Mouse (Mus musculus): ENCODE measurements around the gene Gm5868.
"Not testable (repeated sequence)": the region's sequence is repeated elsewhere in the genome, so short reads cannot be mapped to it uniquely, and the experiment has no call there.

Gm5868 gene

DNA sequence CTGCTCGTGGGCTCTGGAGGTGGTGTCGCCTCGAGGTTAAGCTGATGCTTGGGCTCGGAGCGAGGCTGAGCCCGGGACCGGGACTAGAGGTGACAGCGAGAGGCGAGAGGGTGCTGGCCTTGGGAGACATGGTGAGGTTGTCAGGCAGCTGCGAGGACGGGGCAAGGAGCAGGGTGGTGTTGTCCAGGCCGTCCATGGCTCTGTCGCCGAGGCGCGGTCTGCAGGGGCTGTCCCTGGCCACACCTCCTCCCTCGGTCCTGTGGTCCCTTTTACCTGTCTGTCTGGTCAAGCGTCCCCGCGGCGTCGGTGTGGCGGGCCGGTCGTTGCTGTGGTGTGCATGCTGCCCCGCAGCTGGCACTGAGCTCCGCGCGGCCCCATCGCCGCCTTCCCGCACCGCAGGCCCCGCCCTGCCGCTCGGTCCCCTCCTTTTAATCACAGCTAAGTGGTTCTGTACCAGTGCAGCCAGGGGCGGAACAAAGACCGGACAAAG is at the start of gene Gm5868:
Gene Gm5868 (minus strand): TSS at position 360 of the 490 bp plus-strand sequence.
- no peak for DNase-seq (ENCODE audit: low spot score in 2 of 2)

DNA sequence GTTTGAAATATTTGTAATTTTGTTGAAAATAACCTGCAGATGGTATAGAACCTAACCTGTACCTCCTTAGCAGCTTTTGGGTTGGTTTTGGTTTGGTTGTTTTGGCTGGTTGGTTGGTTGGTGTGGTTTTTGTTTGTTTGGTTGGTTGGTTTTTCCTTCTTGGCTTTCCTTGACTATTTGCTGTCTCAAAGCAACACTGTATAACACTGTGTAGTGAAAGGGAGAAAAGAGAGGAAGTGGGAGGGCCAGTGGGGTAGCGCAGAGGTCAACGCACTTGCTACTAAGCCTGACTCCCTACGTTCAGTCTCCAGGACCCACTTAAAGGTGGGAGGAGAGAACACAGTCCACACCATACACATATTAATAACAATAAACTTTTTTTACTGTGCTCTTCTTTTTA is 49.2 kb upstream of the Gm5868 start:
- DNase-seq (ENCODE audit: low spot score in 2 of 2): no peak

DNA sequence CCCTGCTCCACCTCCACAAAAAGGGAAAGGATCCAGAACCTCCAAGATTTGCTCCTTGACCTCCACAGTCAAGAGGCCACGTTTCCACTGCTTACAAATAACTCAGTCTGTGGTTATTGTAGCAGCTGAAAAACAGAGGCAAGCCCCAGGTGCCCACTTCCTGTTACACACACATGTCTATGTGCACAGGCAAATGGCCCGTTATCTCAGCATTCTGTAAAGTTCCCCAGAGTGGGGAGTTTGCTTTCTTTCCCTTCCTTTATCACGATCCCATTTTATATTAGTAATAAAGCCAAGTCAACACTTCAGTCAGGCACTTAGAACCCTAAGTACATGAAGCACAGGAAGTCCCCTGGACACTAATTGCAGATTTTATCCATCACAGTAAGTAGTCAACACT is 48.8 kb upstream of the Gm5868 start:
- DNase-seq (ENCODE audit: low spot score in 2 of 2): no peak

DNA sequence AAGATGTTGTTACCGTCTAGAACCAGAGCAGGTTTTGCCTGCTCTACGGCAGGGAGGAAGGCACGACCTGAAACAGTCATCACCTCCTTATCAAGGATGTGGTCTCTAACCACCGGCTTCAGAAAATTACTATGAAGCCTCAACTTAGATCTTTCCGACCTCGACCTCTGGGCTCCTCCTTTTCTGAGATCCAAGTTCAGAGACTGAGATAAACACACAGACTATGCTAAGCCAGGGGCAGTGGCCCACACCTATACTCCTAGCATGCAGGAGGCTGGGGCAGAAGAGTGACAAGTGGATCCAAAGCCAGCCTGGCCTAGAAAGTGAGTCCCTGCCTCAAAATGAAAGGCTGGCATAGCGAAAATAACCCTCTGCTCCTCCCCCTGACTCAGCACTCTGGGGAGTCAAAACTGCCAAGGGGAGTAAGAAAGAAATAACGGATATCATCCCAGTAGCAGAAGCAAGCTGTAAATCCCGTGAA is 47.5 kb upstream of the Gm5868 start:
- peak in 1 of 2 experiments; percentile 2 for DNase-seq (ENCODE audit: low spot score in 2 of 2)

DNA sequence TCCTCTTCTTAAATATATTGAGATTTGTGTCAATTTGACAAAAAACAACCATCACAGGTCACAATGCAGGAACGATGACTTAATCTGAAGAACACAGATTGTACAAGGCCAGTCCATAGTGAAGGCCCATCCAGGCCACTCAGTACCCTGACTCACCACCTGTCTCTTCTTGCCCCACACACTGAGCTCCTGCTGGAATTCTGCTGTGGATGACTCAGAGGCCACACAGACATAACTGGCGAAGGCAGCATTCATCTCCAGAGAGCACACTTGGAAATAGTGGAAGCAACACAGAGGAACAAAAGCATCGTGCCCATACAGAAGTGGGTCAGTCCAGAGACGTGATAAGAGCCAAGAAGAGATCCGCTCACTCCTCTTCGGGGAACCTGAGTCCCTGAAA is 42.7 kb upstream of the Gm5868 start:
- no peak for DNase-seq (ENCODE audit: low spot score in 2 of 2)

DNA sequence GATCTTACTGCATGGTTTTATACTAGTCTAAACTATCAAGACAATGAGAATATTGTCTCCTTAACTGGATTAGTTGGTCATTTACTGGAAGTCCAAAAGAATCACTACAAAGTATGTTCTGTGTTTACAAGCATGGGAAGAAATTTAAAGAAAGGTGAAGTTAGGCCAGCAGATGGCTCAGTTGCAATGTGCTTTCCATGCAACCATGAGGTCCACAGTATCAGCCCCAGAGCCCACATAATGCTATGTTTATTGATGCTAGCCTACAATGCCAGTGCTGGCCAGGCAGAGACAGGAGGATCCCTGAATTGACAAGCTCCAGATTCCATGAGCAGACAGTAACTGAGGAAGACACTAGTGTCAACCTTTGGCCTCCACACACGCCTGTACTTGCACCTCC is 33.7 kb upstream of the Gm5868 start:
- no peak for DNase-seq (ENCODE audit: low spot score in 2 of 2)

DNA sequence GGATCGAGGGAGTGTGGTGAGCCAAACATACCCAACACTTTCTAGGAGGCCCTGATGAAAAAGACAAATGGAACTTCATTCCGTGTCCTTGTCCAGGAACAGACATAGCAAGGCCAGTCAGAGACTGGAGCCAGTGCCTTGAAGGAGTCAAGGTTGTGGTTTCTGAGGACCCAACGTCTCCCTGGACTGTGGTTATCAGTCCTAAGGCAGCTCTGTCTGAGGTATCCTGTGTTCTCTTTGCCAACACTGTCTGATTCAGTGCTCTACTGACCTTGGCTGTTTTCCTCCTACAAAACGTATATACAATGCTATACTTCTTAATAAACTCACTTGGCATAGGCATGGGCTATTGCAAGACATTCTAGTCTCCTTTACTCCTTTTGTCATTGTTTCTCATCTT is 30.1 kb upstream of the Gm5868 start:
- DNase-seq (ENCODE audit: low spot score in 2 of 2): no peak

DNA sequence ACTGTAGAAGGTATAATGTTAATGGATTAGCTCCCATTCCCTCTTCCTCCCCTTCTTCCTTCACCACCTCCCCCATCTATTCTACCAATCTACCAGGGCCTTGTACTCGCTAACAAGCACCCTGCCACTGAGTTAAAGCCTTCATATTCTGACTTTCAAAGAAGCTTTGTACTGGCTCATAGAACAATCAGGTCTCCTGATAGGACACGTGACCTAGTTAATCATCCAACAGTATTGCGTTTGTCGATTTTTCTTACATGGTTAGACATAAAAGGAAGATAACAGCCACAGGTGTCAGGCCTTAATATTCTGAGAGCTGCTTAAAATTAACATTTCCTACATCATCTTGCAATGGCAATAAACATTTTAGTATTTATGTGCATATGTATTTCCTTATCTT is 15.8 kb upstream of the Gm5868 start:
- DNase-seq (ENCODE audit: low spot score in 2 of 2): no peak

DNA sequence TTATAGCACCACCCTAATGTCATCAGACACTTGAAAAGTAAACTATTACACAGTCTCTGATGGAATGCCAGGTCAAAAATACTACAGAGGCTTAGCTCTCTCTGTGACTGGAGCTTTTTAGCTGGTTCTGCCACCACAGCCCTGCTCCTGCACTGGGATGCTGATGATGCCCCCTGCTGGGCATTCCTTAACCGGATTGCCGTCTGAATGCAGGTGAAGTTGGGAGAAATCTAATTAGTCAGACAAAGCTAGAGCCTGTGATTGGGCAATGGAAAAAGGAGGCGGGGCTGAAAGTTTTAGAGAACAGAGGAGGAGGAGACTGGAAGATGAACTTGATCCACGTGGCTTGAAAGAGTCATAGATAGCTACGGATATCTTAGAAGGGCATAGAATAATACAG is 13.7 kb upstream of the Gm5868 start:
- no peak for DNase-seq (ENCODE audit: low spot score in 2 of 2)

DNA sequence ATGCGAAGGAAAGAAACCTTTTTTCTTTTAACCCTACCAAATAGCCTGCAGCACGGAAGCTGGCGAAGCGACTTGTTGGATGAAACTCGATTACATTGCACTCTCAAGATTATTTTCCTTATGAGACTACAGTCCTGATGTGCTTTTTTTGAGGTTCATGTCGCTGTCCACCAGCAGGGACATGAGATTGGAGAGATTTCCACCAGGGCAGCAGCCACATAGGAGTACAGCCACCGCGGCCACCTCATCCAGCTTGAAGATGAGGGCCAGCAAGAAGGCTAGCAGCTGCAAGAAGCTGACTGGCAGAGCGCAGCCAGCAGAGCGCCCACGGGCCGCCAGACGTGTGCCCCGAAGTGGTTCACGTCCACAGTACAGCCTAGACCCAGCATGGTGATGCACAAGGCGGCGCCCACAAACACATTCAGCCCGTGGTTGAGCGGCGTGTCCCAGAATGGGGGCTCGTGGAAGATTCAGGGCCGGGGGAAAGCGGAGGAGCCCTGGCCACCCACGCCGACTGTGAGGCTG is 622 bp downstream of the Gm5868 start:
- not testable (repeated sequence) for DNase-seq (ENCODE audit: low spot score in 2 of 2)

DNA sequence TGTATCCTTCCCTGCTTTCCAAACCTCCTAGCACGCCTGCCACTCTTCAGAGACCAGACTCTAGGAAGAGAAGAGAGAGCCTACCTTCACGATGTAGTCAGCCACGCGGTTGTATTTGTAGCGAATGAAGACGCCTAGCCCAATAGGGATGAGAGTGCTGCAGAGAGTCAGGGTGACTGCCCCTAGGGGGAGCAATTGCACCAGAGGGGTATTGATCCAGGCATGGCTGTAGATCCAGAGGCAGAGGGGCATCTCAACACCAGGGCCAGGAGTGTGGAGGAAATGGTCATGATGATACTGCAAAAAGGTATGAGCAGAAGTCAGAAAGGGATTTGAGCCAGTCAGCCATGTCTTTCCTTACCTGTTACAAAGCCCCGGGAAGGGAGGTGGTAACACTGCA is 1.2 kb downstream of the Gm5868 start:
- not testable (repeated sequence) for DNase-seq (ENCODE audit: low spot score in 2 of 2)

DNA sequence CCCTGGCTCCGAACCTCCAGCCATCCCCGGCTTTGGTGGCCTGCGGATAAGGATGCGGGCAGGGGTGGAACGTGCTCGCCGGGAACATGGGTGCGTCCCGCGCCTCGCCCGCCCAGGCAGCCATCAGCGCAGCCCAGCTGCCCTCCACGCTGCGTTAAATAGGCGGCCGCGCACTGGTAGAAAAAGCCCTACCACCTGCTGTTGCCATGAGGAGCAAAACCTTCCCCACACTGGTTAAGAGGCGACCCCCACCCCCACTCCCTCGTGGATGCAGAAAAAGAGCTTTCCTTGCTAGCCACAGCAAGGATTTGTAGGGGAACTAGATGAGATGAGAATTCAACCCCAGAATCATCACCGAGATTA is 6.4 kb downstream of the Gm5868 start, which contains the start of gene Zar1:
Gene Zar1 (minus strand): TSS at position 285 of the 363 bp plus-strand sequence.
- not testable (repeated sequence) for DNase-seq (ENCODE audit: low spot score in 2 of 2)

DNA sequence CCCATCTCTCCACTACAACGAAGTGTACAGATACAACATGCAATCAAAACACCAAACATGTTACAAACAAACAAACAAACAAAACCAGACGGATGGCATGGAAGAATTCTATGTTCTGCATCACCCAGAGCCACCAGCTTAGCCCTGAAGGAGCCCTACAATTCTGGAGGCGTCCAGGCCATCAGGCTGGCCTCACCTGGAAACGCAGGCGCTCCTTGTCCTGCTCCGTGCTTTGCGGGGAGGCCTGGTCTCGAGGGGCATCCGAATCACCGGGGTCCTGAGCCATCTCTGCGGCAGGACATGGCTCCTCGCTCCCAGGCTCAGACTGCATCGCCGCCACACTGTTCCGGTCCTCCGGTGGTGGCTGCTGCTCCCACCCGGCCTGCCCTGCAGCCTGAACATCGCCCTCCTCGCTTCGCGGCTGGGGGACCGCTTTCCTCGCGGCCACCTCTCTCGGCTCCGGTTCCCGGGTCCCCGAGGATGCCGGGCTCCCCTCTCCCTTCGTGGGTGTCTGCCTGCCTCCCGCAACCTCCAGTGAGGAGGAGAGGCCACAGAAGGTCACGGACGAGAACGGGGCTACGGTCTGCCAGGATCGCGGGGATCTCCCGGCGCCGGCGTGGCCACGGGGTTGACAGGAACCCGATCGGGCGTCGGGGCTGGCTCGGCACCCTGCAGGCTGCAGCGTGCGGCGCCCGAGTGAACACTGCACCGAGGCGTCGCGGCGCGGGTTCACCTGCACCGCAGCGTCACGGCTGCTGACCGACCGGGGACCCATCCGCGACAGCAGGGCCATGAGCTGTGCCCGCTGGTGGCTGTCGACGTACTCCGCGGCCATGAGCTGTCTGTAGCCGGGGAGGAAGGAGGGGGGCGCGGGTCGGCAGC is 7.0 kb downstream of the Gm5868 start:
- DNase-seq (ENCODE audit: low spot score in 2 of 2): not testable (repeated sequence)

DNA sequence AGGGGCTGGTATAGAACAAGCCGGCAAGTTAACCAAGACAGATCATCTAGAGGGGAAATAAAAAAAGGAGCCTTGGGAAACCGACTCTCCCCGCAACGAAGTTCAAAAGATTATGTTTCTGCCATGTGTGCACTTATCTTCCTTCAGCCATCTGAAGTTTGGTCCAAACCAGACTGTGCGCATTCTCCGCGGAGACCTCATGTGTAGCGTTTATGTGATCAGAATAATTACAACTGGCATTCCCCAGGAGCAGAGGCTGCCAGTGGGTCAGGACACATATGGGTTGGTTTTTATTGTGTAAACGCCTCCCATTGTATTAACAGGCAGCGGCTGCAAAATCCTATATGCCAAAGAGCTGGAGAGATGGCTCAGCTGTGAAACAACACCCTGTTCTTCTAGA is 7.8 kb downstream of the Gm5868 start:
- not testable (repeated sequence) for DNase-seq (ENCODE audit: low spot score in 2 of 2)

DNA sequence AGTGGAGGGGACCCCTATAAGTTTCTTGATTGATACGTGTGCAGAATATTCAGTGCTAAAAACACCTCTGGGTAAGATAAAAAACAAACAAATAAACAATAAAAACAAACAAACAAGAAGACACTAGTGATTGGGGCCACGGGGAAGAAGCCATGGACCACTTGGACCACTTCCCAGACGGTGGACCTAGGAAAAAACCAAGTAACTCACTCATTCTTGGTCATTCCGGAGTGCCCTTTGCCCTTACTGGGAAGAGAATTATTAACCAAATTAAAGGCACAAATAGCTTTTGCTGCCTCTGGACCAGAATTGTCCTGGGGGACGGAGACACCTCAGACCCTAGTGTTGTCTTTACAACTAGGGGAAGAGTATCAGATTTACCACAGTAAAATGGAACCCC is 21.7 kb downstream of the Gm5868 start:
- DNase-seq (ENCODE audit: low spot score in 2 of 2): no peak

DNA sequence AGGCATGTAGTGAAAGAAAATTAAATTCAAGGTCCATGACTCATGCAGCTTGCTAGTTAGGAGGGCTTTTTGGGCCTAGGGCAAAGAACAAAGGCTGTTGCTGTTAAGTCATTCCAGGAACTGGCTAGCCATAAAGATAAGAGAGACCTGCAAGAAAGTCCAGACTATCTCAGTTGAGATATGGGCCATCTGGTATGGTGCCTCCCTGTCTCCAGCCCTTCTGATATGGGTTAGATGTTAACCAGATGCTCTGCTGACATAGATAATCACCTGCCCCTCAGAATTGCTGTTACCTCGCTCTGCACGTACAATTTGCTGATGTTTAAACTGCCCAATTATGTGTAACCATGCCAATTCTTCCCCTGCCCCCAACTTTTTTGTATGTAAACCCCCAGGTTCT is 24.2 kb downstream of the Gm5868 start:
- DNase-seq (ENCODE audit: low spot score in 2 of 2): not testable (repeated sequence)

DNA sequence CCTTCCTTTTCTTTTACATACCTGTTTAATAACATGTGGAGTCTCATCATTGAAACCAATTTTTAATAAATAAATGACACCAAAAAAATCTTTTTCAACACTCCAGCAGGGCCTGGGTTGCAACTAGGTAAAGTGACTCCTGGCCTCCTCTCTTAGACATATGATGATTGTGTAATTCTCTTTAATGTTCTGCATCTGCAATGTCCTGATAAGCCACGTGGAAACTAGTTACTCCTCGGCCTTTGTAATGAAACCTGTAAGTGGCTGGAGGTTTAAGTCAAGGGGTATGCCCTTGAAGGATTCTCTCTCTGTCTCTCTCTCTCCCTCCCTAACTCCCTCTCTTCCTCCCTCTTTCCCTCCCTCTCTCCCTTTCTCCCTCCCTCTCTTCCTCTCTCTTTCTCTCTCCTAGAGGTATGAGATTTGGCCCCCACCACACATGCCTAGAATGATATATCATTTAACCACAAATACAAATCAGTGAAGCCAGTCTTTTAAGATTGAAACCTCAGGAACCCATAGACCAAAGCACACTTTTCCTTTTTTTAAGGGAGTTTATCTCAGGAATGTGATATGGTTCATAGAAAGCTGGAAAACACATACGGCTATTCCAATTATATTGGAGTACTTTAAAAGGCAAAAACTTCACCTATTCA is 26.2 kb downstream of the Gm5868 start:
- no peak for DNase-seq (ENCODE audit: low spot score in 2 of 2)

DNA sequence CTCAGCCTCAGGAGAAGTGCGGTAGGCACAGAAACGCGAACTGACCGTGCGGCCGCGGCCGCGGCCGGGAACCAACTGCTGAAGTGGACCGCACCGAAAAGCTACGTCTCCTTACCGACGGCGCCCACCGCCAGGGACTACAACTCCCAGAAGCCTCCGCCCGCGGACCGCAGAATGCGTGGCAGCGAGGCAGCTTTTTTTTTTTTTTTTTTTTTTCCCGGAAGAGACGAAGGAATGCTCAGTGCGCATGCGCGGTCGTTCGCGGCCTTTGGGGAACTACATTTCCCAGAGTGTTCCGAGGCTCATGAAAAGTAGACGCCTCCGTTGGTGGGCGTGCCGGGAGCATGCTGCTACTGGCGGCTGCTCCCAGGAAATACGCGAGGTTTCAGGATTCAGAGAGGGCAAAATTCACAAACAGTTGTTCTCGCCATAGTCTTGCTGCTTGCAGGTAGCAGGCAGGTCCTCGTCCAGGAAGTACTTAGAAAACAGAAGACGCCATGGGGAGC is 27.8 kb downstream of the Gm5868 start, which contains the start of gene Nfxl1:
Gene Nfxl1 (minus strand): TSS at position 141 of the 506 bp plus-strand sequence.
- peak; percentile 89 to 94 for DNase-seq (ENCODE audit: low spot score in 2 of 2)

DNA sequence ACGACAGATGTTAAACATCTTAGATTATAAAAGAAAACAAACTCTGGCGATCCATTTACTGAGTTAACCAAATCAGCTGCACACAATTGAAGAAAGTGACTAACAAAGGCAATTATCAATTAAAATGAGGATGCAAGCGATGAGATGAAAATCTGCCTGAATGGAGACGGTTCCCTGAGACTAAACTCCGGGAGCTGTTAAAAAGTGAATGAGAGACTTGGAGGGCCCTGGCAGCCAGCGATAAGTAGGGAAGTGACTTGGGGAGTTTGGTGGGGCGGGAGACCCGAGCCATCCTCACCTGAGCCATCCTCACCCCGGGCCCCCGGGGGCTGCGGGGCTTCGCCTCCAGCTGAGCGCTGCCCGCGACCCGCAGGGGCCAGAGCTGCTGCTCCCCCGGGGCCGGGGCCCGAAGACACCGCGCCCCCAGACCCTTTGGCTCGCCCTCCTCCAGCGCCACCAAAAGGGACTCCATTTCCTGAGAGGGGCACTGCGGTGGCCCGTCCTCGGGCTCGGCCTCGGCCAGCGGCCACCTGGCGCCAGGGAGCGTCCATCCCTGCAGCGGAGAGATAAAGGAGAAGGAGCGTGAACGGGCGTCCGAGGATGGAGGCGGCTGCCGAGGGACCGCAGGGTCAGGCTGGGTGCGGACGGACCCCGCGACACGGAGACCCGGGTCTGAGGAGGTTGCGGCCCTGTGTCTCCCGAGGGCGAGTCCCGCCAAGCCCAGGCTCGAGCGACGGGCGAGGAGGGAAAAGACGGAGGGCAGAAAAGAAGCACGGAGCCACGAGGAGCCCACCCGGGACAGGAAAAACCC is 28.4 kb downstream of the Gm5868 start:
- peak; percentile 24 to 44 for DNase-seq (ENCODE audit: low spot score in 2 of 2)

DNA sequence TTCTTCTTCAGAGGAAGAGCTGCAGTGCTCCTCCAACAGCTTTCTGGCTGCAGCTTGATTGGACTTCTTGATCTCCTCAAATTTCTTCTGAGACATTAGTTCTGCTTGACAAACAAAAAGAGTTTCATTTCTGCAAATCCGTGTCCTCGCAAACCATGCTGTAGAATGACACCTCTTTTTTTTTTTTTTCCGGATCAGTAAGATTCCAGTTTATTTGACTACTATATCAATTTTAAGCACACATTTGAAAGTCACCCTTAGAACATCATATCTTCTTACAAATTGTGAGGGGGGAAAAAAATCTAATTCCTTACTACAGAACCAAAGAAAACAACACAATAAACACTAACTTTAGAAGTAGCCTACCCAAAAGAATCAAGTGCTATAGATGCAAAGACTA is 31.1 kb downstream of the Gm5868 start:
- DNase-seq (ENCODE audit: low spot score in 2 of 2): no peak

DNA sequence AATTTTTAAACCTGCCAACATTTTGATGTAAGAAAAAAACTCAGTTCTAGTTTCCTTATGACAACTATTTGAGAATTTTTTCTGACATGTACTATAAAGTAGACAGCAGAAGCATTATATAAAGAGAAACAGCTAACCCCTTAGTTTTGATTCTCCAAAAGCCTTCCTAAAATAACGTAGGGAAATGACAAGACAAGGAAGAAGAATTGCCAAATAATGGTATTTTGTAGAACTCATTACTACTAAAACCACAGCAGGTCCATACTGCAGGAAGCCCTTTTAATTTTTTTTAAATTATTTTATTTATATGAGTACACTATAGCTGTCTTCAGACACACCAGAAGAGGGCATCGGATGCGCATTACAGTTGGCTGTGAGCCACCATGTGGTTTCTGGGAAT is 36.1 kb downstream of the Gm5868 start:
- DNase-seq (ENCODE audit: low spot score in 2 of 2): no peak

Data from spleen, postnatal 14 days (tissue).